Mouse (Mus musculus): ENCODE results near the gene Csdc2.

Gene Csdc2

GRCm38 (mm10) chr15:81993992-81994391 lies 57.4 kb downstream of the Csdc2 start:
- no peak for DNase-seq (ENCODE audit: low read depth)

All from c-Kit-positive CD71-negative TER-119-negative erythroid progenitor cells, embryonic 14.5 days (primary cell).